Mouse (Mus musculus) hematopoietic stem cell, adult 5-6 weeks (primary cell): ENCODE results near the gene Hcn3. TPM values are rescaled to one million over a fixed set of nuclear protein-coding genes. Genes with fewer than 3 reads are reported as not detected.

Experiments
- ATAC-seq, 2 experiments: fragments of 125-278 bp in 1 of 2; replicated peaks in 1 of 2; 2 replicates each; pipeline ENCODE4 v1.8.0; 2016 to 2017; ENCODE audit warnings: inconsistent platforms in 2 of 2, mild to moderate bottlenecking in 2 of 2, moderate number of reproducible peaks in 2 of 2, low read depth in 1 of 2, moderate TSS enrichment in 1 of 2; ENCODE audit not compliant: low FRiP score in 2 of 2, poor library complexity in 2 of 2, severe bottlenecking in 2 of 2, insufficient read depth in 1 of 2, low TSS enrichment in 1 of 2
- total RNA-seq: library from RNA; stranded (forward); fragments of 172-1452, 232-1000 nt; gene quantifications from 2 replicates; pipeline ENCODE4 v1.2.3, GENCODE M21; 2017

Gene Hcn3
- total RNA-seq, 1 experiment from 2014 or later = 3.5 TPM

DNA sequence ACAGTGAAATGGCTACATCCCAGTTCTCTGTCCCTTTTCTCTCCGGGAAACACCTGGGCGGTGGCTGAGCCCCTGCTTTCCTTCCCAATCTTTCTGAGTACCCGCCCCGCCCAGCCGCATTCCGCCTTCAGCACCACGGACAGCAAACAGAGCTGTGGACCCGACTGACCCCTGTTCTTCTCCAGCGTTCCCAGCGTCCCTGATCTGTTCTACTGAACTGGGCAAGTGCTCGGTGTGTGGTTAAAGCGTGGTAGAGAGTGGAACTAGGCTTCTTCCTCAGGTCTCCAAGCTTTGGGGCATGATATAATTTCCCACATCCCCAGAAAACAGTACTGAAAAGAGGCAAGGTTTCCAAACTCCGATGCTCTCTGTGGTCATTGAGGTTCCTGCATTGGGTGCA, 785 bp downstream of the Hcn3 start:
- ATAC-seq = peak; percentile 39 to 57; a peak in 3 of 4 replicates

DNA sequence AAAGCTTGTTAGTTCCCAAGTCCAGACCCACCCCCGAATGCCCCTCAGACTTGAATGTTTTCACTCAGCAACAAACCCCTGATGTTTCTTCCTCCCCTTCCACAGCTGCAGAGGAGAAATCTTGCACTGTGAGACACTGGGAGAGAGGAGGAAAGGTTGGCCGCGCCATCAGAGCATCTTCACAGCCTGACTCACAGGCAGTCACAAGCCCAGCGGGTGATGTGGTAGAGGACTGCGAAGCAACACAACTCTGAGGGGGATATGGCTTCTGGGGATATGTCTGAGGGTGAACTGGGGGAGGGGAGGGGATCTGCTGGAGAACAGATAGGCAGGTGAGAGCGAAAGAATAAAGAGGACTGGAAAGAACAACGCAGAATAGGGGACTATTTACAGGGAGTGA, 1.3 kb downstream of the Hcn3 start:
- no peak for ATAC-seq

DNA sequence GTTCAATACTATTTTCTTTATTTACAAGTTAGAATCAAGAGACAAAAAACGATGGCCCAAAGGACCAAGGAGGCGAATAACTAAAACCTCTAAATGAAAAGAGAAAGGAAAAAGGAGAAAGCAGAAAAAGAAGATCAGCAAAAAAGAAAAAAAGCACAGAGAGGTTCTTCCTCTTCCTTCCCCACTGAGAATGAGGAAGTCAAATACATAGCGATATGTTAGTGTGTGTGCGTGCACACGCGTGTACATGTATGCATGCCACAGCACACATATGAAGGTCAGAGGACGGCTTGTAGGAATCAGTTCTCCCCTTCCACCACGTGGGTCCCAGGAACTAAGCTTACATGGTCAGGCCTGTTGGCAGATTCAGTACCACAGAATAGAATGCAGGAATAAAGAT, 3.0 kb downstream of the Hcn3 start:
- ATAC-seq = no peak

DNA sequence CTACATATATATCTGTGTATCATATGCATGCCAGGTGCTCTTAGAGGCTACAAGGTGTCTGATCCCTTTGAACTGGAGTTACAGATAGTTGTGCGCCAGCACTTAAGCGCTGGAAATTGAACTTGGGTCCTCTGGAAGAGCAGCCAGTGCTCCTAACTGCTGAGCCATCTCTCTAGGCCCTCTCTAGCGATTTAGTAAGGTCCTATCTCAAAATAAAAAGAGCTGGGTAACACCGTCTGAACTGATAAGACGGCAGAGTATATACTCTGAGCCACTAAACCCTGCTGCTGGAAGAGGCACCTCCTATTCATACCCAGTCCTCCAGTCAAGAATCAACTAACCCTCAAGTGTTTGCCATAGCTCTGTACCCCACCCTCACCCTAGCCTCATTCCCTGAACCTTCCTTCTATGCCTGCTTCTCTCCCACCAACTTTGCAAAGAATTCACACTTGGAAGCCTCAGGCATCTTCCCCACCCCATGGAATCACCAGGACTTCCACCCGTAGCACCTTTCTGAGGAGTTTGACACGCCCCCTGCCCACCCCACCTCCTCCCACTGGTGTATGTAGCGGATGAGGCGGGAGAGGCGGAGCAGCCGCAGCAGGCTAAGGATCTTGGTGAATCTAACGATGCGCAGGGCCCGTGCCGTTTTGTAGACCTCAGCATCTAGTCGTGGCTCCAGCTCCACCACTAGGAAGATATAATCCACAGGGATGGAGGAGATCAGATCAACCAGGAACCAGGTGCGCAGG, 7.7 kb downstream of the Hcn3 start:
- ATAC-seq = no peak

DNA sequence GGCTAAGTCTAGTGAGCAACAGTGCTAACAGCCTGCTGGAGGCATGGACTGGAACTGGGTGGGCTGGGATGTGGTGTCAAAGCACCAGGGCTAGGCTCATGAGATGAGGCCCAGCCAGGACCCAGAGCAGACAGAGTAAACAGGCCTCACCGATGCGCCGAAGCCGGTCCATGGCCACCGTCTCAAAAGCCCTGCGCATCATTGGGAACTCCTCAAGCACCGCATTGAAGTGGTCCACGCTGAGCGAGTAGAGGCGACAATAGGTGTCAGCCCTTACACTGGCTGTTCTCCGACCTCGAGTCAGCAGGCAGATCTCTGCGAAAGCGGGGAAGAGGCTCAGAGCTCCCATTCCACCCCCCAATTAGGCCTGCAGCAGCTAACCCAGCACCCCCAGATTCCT, 11.4 kb downstream of the Hcn3 start:
- no peak for ATAC-seq

DNA sequence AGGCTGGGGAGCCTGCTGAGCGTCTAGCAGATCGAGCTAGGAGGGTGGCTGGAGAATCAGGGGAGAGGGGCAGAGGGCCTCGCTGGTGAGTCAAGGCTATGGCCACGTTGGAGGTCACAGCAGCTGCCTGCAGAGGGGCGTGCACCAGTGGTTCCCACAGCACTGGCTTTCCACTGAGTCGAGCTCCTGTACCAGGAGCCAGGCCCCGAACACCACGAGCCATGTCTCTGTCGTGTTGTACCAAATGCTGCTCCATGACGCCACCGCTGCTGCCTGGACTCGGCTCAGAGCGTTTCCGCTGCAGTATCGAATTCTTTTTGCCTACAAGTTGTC, 12.1 kb downstream of the Hcn3 start:
- peak in 1 of 2 experiments; percentile 14; a peak in 1 of 4 replicates for ATAC-seq

DNA sequence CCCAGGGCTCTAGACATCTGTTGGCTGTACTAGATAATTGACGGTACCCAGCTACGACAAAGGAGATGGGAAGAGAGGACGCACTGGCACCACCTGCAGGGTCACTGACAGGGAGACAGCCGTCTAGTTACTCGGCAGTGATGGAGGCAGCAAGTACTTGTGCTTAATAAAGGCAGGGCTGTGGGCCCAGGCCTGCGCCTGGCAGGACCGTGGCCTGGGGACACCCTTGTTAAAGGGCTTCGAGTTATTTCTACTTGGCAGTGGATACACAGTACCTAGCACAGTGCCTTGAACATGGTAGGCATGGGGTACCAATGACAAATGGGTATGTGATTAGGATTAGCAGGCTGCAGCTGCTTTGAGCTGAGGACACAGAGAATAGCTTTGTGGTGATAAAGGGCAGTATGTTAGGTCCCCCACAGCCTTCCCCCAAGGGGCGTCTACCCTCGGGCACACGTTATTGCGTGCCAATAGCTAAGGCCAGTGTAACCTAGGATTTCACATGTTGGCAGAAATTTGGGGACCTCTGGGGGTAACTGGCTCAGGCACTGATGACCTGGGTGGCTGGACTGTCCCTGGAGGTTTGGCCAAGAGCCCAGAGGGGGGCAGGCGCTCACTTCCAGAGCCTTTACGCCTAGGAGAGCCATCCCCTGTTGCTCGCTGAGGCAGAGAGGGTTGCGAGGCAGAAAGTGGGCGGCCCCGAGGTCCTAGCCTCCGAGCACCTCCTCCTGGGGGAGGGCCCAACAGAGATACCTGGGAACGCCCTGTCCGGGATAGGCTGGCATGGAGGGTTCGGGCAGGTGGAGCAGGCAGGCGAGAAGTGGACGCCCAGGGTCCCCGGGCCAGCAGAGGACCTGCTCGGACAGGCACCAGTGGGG, 12.7 kb downstream of the Hcn3 start:
- 0 out of 4 replicates have a peak, but pooled peaks of 1 of the 2 experiments have one; percentile 9 for ATAC-seq

DNA sequence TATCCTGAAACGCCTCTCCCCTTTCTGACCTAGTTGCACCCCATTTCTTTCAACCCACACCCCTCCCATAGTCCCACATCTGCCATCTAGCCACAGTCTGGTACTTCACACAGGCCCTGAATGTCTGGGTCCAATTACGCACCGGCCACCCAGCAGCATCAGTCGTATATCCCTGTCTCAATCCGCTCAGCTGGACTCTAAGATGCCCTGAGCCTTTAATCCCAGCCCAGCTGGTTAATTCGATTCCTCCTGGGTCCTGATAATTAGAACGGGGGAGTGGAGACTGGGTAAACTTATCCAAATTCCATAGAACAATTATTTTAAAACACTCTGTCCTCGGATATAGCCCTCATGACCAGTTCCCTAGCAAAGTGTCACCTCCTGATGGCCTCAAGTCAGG, 14.4 kb downstream of the Hcn3 start:
- no peak for ATAC-seq

DNA sequence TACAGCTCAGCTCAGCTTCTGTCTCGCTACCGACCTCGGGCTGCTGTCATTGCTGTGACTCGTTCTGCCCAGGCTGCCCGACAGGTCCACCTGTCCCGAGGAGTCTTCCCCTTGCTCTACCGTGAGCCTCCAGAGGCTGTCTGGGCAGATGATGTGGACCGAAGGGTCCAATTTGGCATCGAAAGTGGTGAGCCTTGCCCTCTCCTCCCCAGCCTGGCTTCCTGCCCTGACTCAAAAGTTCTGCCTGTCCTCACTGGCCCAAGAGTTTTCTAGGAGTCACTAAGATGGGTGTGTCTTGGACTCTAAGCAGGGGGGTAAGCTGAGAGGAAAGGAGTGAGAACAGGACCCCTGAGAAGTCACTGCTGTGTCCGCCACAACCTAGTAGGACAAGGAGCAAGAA, 15.2 kb downstream of the Hcn3 start:
- no peak for ATAC-seq

DNA sequence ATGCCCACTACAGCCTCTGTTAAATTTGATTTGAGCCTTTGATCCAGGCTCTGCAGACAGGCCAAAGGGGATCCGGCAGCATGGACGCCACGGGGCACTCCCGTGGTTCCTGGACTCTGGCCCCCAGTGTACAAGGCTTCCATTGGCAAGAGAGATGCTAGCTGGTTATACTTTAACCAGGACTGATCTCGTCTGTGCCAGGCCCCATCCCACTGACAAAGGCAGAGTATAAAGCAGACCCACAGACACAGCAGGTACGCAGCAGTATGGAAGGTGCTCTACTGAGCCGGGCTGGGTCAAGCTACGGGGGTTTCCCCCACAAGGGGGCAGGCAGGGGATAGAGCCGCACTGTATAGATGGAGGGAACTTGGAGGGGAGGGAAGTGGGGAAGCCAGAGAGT, 23.6 kb downstream of the Hcn3 start:
- ATAC-seq = 0 out of 4 replicates have a peak, but pooled peaks of 1 of the 2 experiments have one; percentile 37

DNA sequence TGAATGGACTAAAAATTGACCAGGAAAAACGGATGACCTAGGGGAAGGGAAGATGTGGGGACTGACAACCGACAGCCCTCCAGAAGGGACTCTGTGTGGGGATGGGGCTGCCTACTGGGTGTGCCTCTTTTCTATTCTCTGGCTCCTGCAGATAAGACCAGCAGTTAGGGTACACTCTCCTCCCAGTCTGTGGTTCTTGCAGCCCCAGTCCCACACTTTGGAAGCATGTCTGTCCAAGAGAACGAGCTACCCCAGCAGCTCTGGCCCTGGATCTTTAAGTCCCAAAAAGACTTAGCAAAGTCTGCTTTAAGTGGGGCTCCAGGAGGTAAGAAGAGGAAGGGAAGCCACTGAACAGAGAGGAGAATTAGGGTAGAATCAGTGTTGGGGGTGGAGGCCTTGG, 24.0 kb downstream of the Hcn3 start, which contains the start of gene Pklr:
Gene Pklr, plus strand, starts transcription at position 185 of the 400 bp plus-strand sequence.
- no peak for ATAC-seq

DNA sequence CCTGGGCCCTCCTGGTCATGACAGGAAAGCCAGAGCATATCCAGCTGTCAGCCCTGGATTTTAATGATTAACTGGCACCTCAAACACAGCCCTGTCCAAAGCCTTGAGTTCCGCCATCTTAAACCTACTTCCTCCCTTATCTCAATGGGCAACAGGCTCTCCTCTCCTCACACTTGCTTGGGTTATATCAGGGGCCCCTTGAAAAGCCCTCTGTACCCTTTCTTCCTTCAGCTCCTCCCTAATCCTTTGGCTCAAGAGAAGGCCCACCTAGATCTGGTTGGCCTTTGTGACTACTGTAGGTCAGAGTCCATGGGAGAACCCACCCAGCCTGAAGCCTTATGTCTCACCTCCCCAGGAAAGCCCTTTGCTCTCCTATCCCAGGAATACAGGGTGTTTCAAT, 26.2 kb downstream of the Hcn3 start:
- no peak for ATAC-seq

DNA sequence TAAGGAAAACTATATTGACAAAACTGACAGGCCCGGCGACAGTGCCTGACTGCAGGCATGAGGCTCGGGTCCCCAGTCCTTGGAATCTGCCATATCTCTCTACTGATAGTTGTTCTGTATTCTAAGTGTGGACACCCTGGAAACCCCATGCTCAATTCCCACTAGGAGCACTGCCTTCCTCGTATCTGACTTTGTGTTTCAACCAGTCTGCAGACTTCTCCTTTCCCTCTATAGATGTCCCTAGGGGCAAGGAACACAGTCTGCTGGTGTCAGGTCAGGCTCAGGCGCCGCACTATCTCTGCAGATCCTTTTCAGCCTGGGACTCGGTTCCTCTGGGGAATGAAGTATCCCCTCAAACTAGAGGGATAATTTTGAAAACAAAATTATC, 26.9 kb downstream of the Hcn3 start:
- ATAC-seq = no peak

DNA sequence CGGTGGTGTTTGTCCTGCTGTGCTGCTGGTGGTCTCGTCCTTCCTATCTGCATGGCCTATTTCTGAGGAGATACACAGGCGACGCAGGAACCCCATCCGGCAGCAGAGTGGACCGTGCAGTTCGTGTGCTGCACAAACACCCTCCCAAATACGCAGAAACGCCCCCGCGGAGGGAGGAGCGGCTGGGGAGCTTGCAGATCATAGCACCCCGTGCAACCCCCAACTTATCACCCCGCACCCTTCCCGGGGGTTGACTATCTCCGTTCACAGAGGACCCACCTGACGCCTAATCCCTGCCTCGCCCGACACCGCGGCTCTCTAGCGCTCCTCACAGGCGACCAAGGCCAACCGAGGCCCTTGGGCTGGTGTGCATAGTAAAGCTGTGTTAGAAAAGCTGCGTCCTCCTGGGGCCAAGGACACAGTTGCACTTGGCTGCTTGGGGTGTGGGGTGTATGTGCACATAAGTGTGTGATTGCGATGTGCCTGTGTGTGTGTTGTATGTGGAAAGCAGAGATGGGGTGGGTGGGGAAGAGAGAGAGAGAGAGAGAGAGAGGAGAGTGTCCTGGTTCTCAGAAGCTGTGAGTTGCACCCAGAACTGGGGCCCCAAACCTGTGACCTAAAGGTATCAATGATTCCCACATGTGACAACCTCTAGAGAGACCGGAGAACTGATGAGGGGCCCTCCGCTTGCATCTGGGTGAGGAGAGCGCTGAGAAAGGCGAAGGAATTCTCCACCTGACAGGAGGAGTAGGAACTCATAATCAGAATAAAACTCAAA, 27.5 kb downstream of the Hcn3 start:
- ATAC-seq = peak; percentile 44 to 79; a peak in 3 of 4 replicates

DNA sequence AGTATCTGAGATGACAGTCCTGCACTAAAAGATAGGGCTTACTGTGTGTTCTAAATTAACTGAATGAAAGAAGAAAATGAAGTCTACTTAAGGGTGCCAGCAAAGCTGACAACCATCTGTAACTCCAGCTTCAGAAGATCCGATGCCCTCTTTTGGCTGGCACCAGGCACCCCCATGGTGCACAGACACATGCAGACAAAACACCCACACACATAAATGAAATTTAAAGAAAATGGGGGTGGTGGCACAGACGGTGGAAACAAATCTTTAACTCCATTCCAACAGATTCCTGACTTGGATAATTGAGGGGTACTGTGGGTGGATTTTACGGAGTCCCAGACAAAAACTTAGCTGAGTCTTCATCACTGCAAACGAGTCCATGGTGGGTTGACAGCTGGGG, 28.2 kb downstream of the Hcn3 start:
- no peak for ATAC-seq

DNA sequence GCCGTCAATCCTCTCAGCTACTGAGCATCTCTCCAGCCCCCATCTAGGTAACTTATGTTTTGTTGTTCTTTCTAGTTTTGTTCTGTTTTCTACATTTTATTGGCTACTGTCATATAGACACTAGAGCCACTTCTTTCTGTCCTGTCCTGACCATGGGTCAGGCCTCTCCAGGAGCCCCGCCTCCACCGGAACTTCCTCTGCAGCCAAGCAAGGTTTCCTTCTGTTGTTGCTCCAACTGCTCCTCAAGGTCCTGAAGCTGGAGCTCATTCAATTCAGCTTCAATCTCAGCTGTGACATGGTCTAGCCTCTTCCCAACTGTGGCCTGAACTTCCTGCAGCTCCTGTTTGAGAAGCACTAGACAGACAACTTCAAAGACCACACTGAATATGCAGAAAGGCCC, 30.1 kb downstream of the Hcn3 start:
- ATAC-seq = no peak

DNA sequence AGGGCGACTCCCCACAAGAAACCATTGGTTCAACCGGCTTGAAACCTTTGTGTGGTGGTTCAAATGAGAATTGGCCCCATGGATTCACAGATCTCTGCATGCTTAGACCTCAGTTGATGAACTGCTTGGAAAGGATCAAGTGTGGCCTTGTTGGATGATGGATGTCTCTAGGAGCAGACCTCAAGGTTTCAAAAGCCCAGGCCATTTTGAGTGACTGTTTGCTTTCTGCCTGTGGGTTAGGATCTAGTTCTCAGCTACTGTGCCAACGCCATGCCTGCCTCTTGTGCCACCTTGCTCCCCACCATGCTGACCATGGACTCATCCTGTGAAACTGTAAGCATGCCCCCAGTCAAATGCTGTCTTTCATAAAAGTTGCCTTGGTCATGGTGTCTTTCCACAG, 34.0 kb downstream of the Hcn3 start:
- no peak for ATAC-seq

DNA sequence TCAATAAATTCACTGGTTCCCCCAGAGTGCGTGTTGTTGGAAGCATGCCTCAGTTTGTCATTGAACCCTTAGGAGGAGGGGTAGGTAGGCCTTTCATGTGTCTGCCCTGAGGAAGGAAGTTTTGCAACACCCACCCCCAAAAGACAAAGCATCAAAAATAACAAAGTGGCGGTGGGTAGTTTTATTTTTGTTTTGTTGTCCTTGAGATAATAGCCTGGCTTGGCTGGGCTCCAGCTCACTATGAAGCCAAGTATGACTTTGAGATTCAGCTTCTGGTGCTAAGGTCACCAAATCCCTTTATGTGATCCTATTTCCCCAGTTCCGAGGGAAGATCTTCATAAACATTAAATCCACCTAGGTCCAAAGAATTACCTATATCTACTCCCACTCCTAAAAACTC, 35.8 kb downstream of the Hcn3 start:
- no peak for ATAC-seq
